Mouse (Mus musculus) testis, adult 10 weeks (tissue): ENCODE results near the gene Fyttd1. TPM values are rescaled to one million over a fixed set of nuclear protein-coding genes. Genes with fewer than 3 reads are reported as not detected.

Experiments used
- polyA plus RNA-seq: library from polyadenylated mRNA; stranded (reverse); fragments of 350-450 nt; fragmentation: Illumina TruSeq; extraction: RNeasy Lipid Tissue Mini Kit (QIAGEN cat#74804); gene quantifications from one replicate; pipeline ENCODE4 v1.2.3, GENCODE M21; 2014; ENCODE audit warnings: low read depth, low replicate concordance

Gene Fyttd1
- 695 TPM for polyA plus RNA-seq

GRCm38 (mm10) chr16:32877343-32878156 lies at the start of gene Fyttd1, which contains the start of gene Rubcn:
TSS of gene Fyttd1 (plus strand) at chr16:32877500.
TSS of gene Rubcn (minus strand) at chr16:32877766.

GRCm38 (mm10) chr16:32913937-32914881 lies 36.9 kb downstream of the Fyttd1 start, which contains the start of gene Lrch3:
TSS of gene Lrch3 (plus strand) at chr16:32914100.

Other genes starting within 250 kb of the Fyttd1 start
- gene Tnk2, start 233.6 kb upstream of the Fyttd1 start, polyA plus RNA-seq, result 0.90 TPM
- 11.9 TPM for gene Muc4, start 141.6 kb upstream of the Fyttd1 start, polyA plus RNA-seq
- gene Muc20, start 80.1 kb upstream of the Fyttd1 start, polyA plus RNA-seq, result 0.83 TPM
- gene Smbd1, start 67.0 kb upstream of the Fyttd1 start, polyA plus RNA-seq, result not detected
- 19.2 TPM for gene Rubcn, start 266 bp downstream of the Fyttd1 start, polyA plus RNA-seq
- gene Lrch3, start 36.6 kb downstream of the Fyttd1 start, polyA plus RNA-seq, result 21.8 TPM
- 192 TPM for gene Iqcg, start 178.7 kb downstream of the Fyttd1 start, polyA plus RNA-seq
- 524 TPM for gene Rpl35a, start 179.0 kb downstream of the Fyttd1 start, polyA plus RNA-seq
- gene Lmln, start 185.0 kb downstream of the Fyttd1 start, polyA plus RNA-seq, result 5.2 TPM